Mouse (Mus musculus) forebrain, embryonic 15.5 days (tissue): ENCODE results near the gene Kcnip2. TPM values are rescaled to one million over a fixed set of nuclear protein-coding genes. Genes with fewer than 3 reads are reported as not detected.
"Not testable (repeated sequence)": the region's sequence is repeated elsewhere in the genome, so short reads cannot be mapped to it uniquely, and the experiment has no call there.

Source experiments
- ATAC-seq: fragments of 200-750 bp; cut with Nextera tagmentation; replicated peaks from 2 replicates; pipeline ENCODE4 v1.8.0; 2017; ENCODE audit warnings: mild to moderate bottlenecking, moderate TSS enrichment, moderate library complexity
- H3K27ac ChIP-seq: fragments of 300-500 bp; sonication (generic); replicated peaks from 2 replicates; pipeline ENCODE4 v1.5.1; 2015; ENCODE audit warnings: mild to moderate bottlenecking, inconsistent platforms
- H3K27me3 ChIP-seq: fragments of 300-500 bp; sonication (generic); 2 replicates; pipeline ENCODE4 v1.6.1; 2015; ENCODE audit warnings: inconsistent platforms
- H3K36me3 ChIP-seq: fragments of 300-500 bp; sonication (generic); 2 replicates; pipeline ENCODE4 v1.6.1; 2015; ENCODE audit warnings: mild to moderate bottlenecking, inconsistent platforms
- H3K4me1 ChIP-seq: fragments of 300-500 bp; sonication (generic); 2 replicates; pipeline ENCODE4 v1.6.1; 2015; ENCODE audit warnings: inconsistent platforms
- H3K4me2 ChIP-seq: fragments of 300-500 bp; sonication (generic); replicated peaks from 2 replicates; pipeline ENCODE4 v1.6.1; 2015; ENCODE audit warnings: mild to moderate bottlenecking, inconsistent platforms
- H3K4me3 ChIP-seq: fragments of 300-500 bp; sonication (generic); 2 replicates; pipeline ENCODE4 v1.5.1; 2015; ENCODE audit warnings: mild to moderate bottlenecking, inconsistent platforms
- H3K9ac ChIP-seq: fragments of 300-500 bp; sonication (generic); replicated peaks from 2 replicates; pipeline ENCODE4 v1.6.1; 2015; ENCODE audit warnings: mild to moderate bottlenecking, inconsistent platforms
- H3K9me3 ChIP-seq: fragments of 300-500 bp; sonication (generic); 2 replicates; pipeline ENCODE4 v1.6.1; 2016; ENCODE audit warnings: inconsistent platforms
- WGBS: fragments of 180-500 bp; shearing (Covaris S2); methylation state at CpG from one replicate; pipeline ENCODE4 v1.1.7; 2015; ENCODE audit warnings: mixed read lengths; 5-methylcytosine and 5-hydroxymethylcytosine counted together
- polyA plus RNA-seq: library from polyadenylated mRNA; unstranded; fragments of >200 nt; fragmentation: Nextera tagmentation; extraction: Ambion mirVana; gene quantifications from 2 replicates; pipeline ENCODE4 v1.2.1, GENCODE M21; 2015

The Kcnip2 gene
- polyA plus RNA-seq, 1 experiment from 2014 or later = 9.9 TPM

GRCm38 (mm10) chr19:45807732-45808131 lies 8.1 kb downstream of the Kcnip2 start:
- no peaks in the 10 kb centered on the region for H3K36me3 ChIP-seq
- H3K4me3 ChIP-seq = no peak overlapping the region
- no peaks in the 10 kb centered on the region for H3K9me3 ChIP-seq
- H3K4me1 ChIP-seq = peaks cover 9% of the 10 kb centered on the region
- no peak for ATAC-seq
- H3K27me3 ChIP-seq = no peaks in the 10 kb centered on the region
- no peak overlapping the region for H3K4me2 ChIP-seq
- H3K27ac ChIP-seq = no peak overlapping the region
- H3K9ac ChIP-seq = no peak overlapping the region
- 94% methylated on average over 4 of the region's 4 CpGs for WGBS

GRCm38 (mm10) chr19:45805817-45806216 lies 10.0 kb downstream of the Kcnip2 start:
- H3K36me3 ChIP-seq, H3K9ac ChIP-seq, H3K4me3 ChIP-seq, H3K27ac ChIP-seq, H3K9me3 ChIP-seq, ATAC-seq, H3K27me3 ChIP-seq, H3K4me1 ChIP-seq, H3K4me2 ChIP-seq: not testable (repeated sequence)
- 93% methylated on average over 6 of the region's 6 CpGs for WGBS

- WGBS = 25% methylated on average over 12 of the region's 12 CpGs
- ATAC-seq = no peak
Measured at GRCm38 (mm10) chr19:45804593-45805368, 11.1 kb downstream of the Kcnip2 start.

DNA sequence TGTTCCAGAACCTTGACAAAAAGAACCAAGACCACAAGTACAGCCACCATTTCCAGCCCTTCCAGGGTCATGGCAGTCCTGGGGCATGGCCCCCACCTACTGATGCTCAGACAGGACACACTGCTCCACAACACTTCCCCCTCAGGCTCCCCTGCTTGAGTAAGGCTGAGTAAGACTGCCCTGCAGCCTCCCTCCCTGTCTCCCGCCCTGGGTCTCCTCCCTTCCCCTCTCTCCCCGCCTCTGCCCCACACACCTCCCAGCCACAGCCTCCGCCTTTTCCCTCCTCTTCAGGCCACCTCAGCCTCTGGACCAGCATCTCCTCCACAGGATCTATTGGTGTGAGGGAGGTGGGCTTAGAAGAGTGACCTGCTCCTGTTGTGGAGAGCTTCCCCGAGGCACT lies 12.5 kb downstream of the Kcnip2 start:
- ATAC-seq = no peak
- Histone ChIP-seq H3K27ac (no peak overlapping the region), H3K9me3 (no peaks in the 10 kb centered on the region), H3K27me3 (no peaks in the 10 kb centered on the region), H3K9ac (no peak overlapping the region), H3K4me2 (no peak overlapping the region), H3K36me3 (no peaks in the 10 kb centered on the region), H3K4me1 (no peaks in the 10 kb centered on the region), H3K4me3 (no peak overlapping the region)
- 38% methylated on average over 4 of the region's 4 CpGs for WGBS

More at GRCm38 (mm10) chr19:45804593-45805368, 11.1 kb downstream of the Kcnip2 start:
- H3K9me3 ChIP-seq = no peaks in the 10 kb centered on the region
- H3K36me3 ChIP-seq = no peaks in the 10 kb centered on the region
- no peaks in the 10 kb centered on the region for H3K4me1 ChIP-seq
- H3K4me2 ChIP-seq = no peak overlapping the region
- H3K9ac ChIP-seq = no peak overlapping the region
- H3K27me3 ChIP-seq = no peaks in the 10 kb centered on the region
- no peak overlapping the region for H3K27ac ChIP-seq
- H3K4me3 ChIP-seq = no peak overlapping the region

- no peaks in the 10 kb centered on the region for H3K27me3 ChIP-seq
- H3K9ac ChIP-seq = no peak overlapping the region
- no peak overlapping the region for H3K27ac ChIP-seq
- H3K36me3 ChIP-seq = no peaks in the 10 kb centered on the region
- no peaks in the 10 kb centered on the region for H3K9me3 ChIP-seq
- no peak for ATAC-seq
- H3K4me1 ChIP-seq = no peaks in the 10 kb centered on the region
- 71% methylated on average over 4 of the region's 4 CpGs for WGBS
- no peak overlapping the region for H3K4me2 ChIP-seq
- H3K4me3 ChIP-seq = no peak overlapping the region
Measured at GRCm38 (mm10) chr19:45802702-45803101, 13.2 kb downstream of the Kcnip2 start.

GRCm38 (mm10) chr19:45796879-45797278 lies 19.0 kb downstream of the Kcnip2 start:
- Histone ChIP-seq H3K4me3 (no peak overlapping the region), H3K4me1 (no peaks in the 10 kb centered on the region), H3K27ac (no peak overlapping the region), H3K36me3 (no peaks in the 10 kb centered on the region), H3K4me2 (no peak overlapping the region), H3K27me3 (no peaks in the 10 kb centered on the region), H3K9ac (no peak overlapping the region), H3K9me3 (no peaks in the 10 kb centered on the region)
- 80% methylated on average over 15 of the region's 15 CpGs for WGBS
- no peak for ATAC-seq

DNA sequence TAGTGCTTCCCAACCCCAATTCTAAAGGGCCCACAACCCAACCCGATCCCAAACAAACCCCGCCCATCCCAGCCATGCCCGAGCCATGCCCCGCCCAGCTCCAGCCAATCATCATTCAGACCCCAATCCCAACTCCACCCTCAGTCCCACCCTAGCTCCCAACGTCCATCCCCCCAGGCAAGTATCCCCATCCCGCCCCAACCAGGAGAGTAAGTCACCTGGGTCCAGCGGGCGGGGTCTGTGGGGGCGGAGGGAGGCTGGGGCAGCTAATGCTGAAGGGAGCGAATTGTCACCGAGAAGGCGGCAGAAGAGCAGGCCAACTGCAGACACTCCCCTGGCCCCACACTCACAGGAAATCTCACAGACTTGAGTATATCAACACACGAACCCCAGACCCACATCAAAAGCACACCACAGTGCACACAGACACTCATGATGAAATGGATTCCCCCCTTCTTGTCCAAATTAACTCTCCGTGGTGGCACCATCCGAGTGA lies 19.8 kb downstream of the Kcnip2 start:
- Histone ChIP-seq H3K27me3 (no peaks in the 10 kb centered on the region), H3K9me3 (no peaks in the 10 kb centered on the region), H3K4me2 (peak overlapping the region; percentile 25), H3K9ac (no peak overlapping the region), H3K4me1 (no peaks in the 10 kb centered on the region), H3K27ac (no peak overlapping the region), H3K36me3 (no peaks in the 10 kb centered on the region), H3K4me3 (no peak overlapping the region)
- WGBS = 10% methylated on average over 15 of the region's 15 CpGs
- ATAC-seq = no peak

DNA sequence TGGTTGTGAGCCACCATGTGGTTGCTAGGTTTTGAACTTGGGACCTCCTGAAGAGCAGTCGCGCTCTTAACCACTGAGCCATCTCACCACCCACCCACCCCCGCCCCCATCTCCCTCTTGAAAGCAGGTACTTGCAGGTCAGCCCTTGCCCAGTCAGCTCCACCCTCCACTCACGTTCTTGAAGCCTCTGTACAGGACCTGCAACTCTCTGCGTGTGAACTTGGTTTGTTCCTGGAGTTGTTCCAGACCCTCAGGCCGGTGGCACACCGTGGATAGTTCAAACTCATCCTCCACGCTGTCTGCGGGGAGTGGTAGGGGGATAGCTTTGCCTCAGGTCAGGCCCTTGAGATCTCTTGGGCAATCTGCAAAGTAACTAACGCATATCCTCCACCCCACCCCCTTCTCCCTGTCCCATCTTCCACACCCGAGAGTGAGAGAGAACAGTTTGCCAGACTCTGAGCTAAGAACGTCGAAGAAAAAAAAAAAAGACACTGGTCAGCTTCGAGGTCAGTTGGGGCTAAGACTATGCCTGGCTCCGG lies 20.4 kb downstream of the Kcnip2 start:
- no peaks in the 10 kb centered on the region for H3K27me3 ChIP-seq
- no peaks in the 10 kb centered on the region for H3K4me1 ChIP-seq
- H3K9ac ChIP-seq = no peak overlapping the region
- no peak overlapping the region for H3K27ac ChIP-seq
- H3K4me3 ChIP-seq = no peak overlapping the region
- 0 out of 2 replicates have a peak overlapping the region, but pooled peaks have one; percentile 25 for H3K4me2 ChIP-seq
- no peaks in the 10 kb centered on the region for H3K36me3 ChIP-seq
- no peak for ATAC-seq
- no peaks in the 10 kb centered on the region for H3K9me3 ChIP-seq
- WGBS = 30% methylated on average over 15 of the region's 15 CpGs

DNA sequence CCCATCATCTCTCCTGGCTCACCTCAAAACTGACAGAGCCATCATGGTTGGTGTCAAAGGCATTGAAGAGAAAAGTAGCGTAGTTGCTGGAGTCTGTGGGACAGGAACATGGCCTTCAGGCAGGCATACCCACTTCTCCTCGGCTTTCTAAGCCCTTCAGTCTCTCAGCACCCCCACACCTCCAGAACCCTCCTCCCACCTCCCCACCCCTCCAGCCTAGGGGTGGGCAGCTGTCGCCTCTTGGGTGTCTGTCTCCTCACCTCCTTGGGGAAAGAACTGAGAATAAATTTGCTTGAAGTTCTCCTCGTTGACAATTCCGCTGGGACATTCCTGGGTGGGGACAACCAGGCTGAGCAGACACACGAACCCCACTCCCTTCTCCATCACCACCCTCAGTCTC lies 21.1 kb downstream of the Kcnip2 start:
- Histone ChIP-seq H3K4me1 (no peaks in the 10 kb centered on the region), H3K9me3 (no peaks in the 10 kb centered on the region), H3K36me3 (no peaks in the 10 kb centered on the region), H3K4me2 (no peak overlapping the region), H3K9ac (no peak overlapping the region), H3K27me3 (no peaks in the 10 kb centered on the region), H3K4me3 (no peak overlapping the region), H3K27ac (no peak overlapping the region)
- WGBS = 83% methylated on average over 6 of the region's 6 CpGs
- no peak for ATAC-seq

GRCm38 (mm10) chr19:45792404-45792803 lies 23.5 kb downstream of the Kcnip2 start:
- Histone ChIP-seq H3K27ac (no peak overlapping the region), H3K9me3 (no peaks in the 10 kb centered on the region), H3K4me1 (no peaks in the 10 kb centered on the region), H3K4me3 (no peak overlapping the region), H3K36me3 (no peaks in the 10 kb centered on the region), H3K9ac (no peak overlapping the region), H3K27me3 (no peaks in the 10 kb centered on the region), H3K4me2 (no peak overlapping the region)
- no peak for ATAC-seq
- 91% methylated on average over 6 of the region's 6 CpGs for WGBS

DNA sequence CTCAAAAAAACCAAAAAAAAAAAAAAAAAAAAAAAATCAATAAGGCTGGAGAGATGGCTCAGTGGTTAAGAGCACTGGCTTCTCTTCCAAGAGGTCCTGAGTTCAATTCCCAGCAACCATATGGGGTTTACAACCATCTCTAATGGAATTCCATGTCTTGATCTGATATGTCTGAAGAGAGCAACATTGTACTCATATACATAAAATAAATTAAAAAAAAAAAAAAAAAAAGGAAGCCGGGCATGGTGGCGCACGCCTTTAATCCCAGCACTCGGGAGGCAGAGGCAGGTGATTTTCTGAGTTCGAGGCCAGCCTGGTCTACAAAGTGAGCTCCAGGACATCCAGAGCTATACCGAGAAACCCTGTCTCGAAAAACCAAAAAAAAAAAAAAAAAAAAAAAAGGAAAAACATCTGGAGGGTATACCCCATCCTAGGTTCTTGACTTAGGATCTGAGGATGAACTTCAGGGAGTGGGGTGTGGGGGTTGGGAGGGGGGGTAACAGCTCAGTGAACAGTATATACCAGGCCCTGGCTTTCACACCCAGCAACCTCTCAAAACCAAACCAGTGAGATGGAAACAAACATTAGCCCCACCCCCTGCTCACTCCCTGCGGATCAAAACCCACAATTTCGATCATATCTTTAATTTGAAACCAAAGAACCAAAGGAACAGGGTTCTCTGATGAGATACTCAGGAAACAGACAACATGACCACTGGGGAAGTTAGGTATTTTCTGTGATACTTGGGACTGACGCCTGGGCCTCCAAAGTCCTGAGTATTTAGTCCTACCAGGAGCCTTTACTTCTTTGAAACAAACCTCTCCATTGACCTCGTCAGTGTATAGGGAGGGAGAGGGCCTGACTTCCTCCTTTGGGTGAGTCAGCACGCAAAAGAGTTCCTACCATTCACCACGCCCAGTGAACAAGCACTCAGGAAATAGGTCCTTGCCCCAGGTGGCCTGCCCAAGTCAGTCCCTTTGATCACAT lies 25.7 kb downstream of the Kcnip2 start:
- no peak overlapping the region for H3K27ac ChIP-seq

GRCm38 (mm10) chr19:45789365-45789764 lies 26.5 kb downstream of the Kcnip2 start:
- 83% methylated on average over 7 of the region's 7 CpGs for WGBS
- ATAC-seq = no peak
- Histone ChIP-seq H3K9ac (no peak overlapping the region), H3K27ac (no peak overlapping the region), H3K4me1 (no peaks in the 10 kb centered on the region), H3K36me3 (no peaks in the 10 kb centered on the region), H3K4me2 (no peak overlapping the region), H3K9me3 (no peaks in the 10 kb centered on the region), H3K4me3 (no peak overlapping the region), H3K27me3 (no peaks in the 10 kb centered on the region)

More for the DNA sequence above, 25.7 kb downstream of the Kcnip2 start:
- H3K9me3 ChIP-seq = no peaks in the 10 kb centered on the region
- 83% methylated on average over 13 of the region's 13 CpGs for WGBS
- H3K4me1 ChIP-seq = no peaks in the 10 kb centered on the region
- H3K36me3 ChIP-seq = no peaks in the 10 kb centered on the region
- H3K9ac ChIP-seq = no peak overlapping the region
- H3K4me2 ChIP-seq = no peak overlapping the region
- no peak for ATAC-seq
- no peaks in the 10 kb centered on the region for H3K27me3 ChIP-seq
- H3K4me3 ChIP-seq = no peak overlapping the region
